Mouse (Mus musculus): Measurements from ENCODE around the gene Mapk1.

- TF ChIP-seq MAX (IDR thresholded peaks at IDR 0.05; ENCODE audit: low read depth), result no peak
- TF ChIP-seq MYOD1 (IDR thresholded peaks at IDR 0.05; ENCODE audit: control insufficient read depth in 1 of 3, insufficient read length in 2 of 3, low read depth in 2 of 3), result peak in 2 of 3 experiments; percentile 62 to 87
- no peak for TF ChIP-seq MYOG (IDR thresholded peaks at IDR 0.05; ENCODE audit: control insufficient read depth in 1 of 3, insufficient read depth in 1 of 3, insufficient read length in 2 of 3, low read depth in 2 of 3)
Measured at GRCm38 (mm10) chr16:17041417-17041816, 58.2 kb downstream of the Mapk1 start.

Data from myocyte (in vitro differentiated cells).